Mouse (Mus musculus) embryonic facial prominence, embryonic 14.5 days (tissue): ENCODE data around the gene Lrrc25. TPM values are rescaled to one million over a fixed set of nuclear protein-coding genes. Genes with fewer than 3 reads are reported as not detected.
A peak's percentile ranks its signal among the peaks of the same experiment; 100 is the strongest.

ENCODE experiments used
- ATAC-seq: fragments of 200-750 bp; cut with Nextera tagmentation; 2 replicates; pipeline ENCODE4 v1.8.0; 2017; ENCODE audit warnings: low read depth, moderate number of reproducible peaks, moderate TSS enrichment
- DNase-seq: peaks from one replicate; pipeline ENCODE4 v3.0.0-alpha.2; 2015; ENCODE audit warnings: low spot score
- H3K27ac ChIP-seq: fragments of 300-500 bp; sonication (generic); replicated peaks from 2 replicates; pipeline ENCODE4 v1.5.1; 2014; ENCODE audit warnings: low read depth, mild to moderate bottlenecking, low read length, moderate library complexity
- H3K27me3 ChIP-seq: fragments of 300-500 bp; sonication (generic); replicated peaks from 2 replicates; pipeline ENCODE4 v1.6.1; 2014; ENCODE audit warnings: low read length; ENCODE audit not compliant: control insufficient read depth, insufficient read depth
- H3K36me3 ChIP-seq: fragments of 300-500 bp; sonication (generic); 2 replicates; pipeline ENCODE4 v1.6.1; 2014; ENCODE audit warnings: low read length, mixed read lengths; ENCODE audit not compliant: control insufficient read depth, insufficient read depth
- H3K4me1 ChIP-seq: fragments of 300-500 bp; sonication (generic); 2 replicates; pipeline ENCODE4 v1.6.1; 2014; ENCODE audit warnings: antibody characterized with exemption, low read length; ENCODE audit not compliant: control insufficient read depth, insufficient read depth
- H3K4me2 ChIP-seq: fragments of 300-500 bp; sonication (generic); 2 replicates; pipeline ENCODE4 v1.6.1; 2014; ENCODE audit warnings: low read depth, mild to moderate bottlenecking, low read length, moderate library complexity, mixed read lengths
- H3K4me3 ChIP-seq: fragments of 300-500 bp; sonication (generic); 2 replicates; pipeline ENCODE4 v1.5.1; 2014; ENCODE audit warnings: low read depth, mild to moderate bottlenecking, low read length
- H3K9ac ChIP-seq: fragments of 300-500 bp; sonication (generic); 2 replicates; pipeline ENCODE4 v1.6.1; 2014; ENCODE audit warnings: low read depth, mild to moderate bottlenecking, low read length, moderate library complexity, mixed read lengths
- H3K9me3 ChIP-seq: fragments of 300-500 bp; sonication (generic); 2 replicates; pipeline ENCODE4 v1.6.1; 2016; ENCODE audit warnings: low read length; ENCODE audit not compliant: control insufficient read depth
- WGBS: fragments of 180-500 bp; shearing (Covaris S2); extraction: QIAGEN DNeasy Blood & Tissue Kit; methylation state at CpG from one replicate; pipeline ENCODE4 v1.1.7; 2014; 5-methylcytosine and 5-hydroxymethylcytosine counted together
- polyA plus RNA-seq: library from polyadenylated mRNA; unstranded; fragments of >200 nt; fragmentation: Nextera tagmentation; extraction: Ambion mirVana; gene quantifications from 2 replicates; pipeline ENCODE4 v1.2.1, GENCODE M21; 2014

The Lrrc25 gene
- polyA plus RNA-seq, 1 experiment from 2014 or later, result 1.8 TPM

GRCm38 (mm10) chr8:70631436-70631835 lies 15.5 kb downstream of the Lrrc25 start:
- no peaks in the 10 kb centered on the region for H3K9me3 ChIP-seq
- H3K9ac ChIP-seq, result peak overlapping the region; percentile 30; the same call in 1 of the 2 replicates
- DNase-seq, result peak; percentile 35
- peaks cover 7% of the 10 kb centered on the region; the same call in 1 of the 2 replicates for H3K27me3 ChIP-seq
- 15% methylated on average over 18 of the region's 24 CpGs for WGBS
- H3K36me3 ChIP-seq, result no peaks in the 10 kb centered on the region
- peaks cover 17% of the 10 kb centered on the region for H3K4me1 ChIP-seq
- no peak for ATAC-seq
- 0 out of 2 replicates have a peak overlapping the region, but pooled peaks have one; percentile 82 for H3K4me2 ChIP-seq
- no peak overlapping the region for H3K4me3 ChIP-seq
- H3K27ac ChIP-seq, result no peak overlapping the region

- Histone ChIP-seq H3K4me2 (0 out of 2 replicates have a peak within 1 kb of the TSS, but pooled peaks have one; percentile 82), H3K36me3 (no peaks in the 10 kb centered on the region), H3K9ac (peak within 1 kb of the TSS; percentile 30; the same call in 1 of the 2 replicates), H3K27me3 (peaks cover 7% of the 10 kb centered on the region; the same call in 1 of the 2 replicates), H3K9me3 (no peaks in the 10 kb centered on the region), H3K4me3 (no peak within 1 kb of the TSS), H3K4me1 (peaks cover 17% of the 10 kb centered on the region), H3K27ac (no peak within 1 kb of the TSS)
- DNase-seq (no peak), ATAC-seq (no peak)
- 74% methylated on average over 6 of the region's 6 CpGs for WGBS
These were observed 16.5 kb downstream of the Lrrc25 start, which contains the start of gene Gdf15 for GRCm38 (mm10) chr8:70632346-70632892. Gene Gdf15 (minus strand): TSS chr8:70632456.

GRCm38 (mm10) chr8:70634066-70634465 lies 18.1 kb downstream of the Lrrc25 start:
- WGBS, result 57% methylated on average over 6 of the region's 6 CpGs
- no peak overlapping the region for H3K9ac ChIP-seq
- ATAC-seq (no peak), DNase-seq (peak; percentile 48)
- H3K27ac ChIP-seq, result no peak overlapping the region
- no peaks in the 10 kb centered on the region for H3K36me3 ChIP-seq
- H3K9me3 ChIP-seq, result no peaks in the 10 kb centered on the region
- H3K4me1 ChIP-seq, result peaks cover 17% of the 10 kb centered on the region
- no peak overlapping the region for H3K4me3 ChIP-seq
- H3K27me3 ChIP-seq, result peaks cover 7% of the 10 kb centered on the region; the same call in 1 of the 2 replicates
- H3K4me2 ChIP-seq, result no peak overlapping the region

GRCm38 (mm10) chr8:70635527-70635926 lies 19.6 kb downstream of the Lrrc25 start:
- no peak for DNase-seq
- H3K4me1 ChIP-seq, result peaks cover 16% of the 10 kb centered on the region
- H3K9ac ChIP-seq, result no peak overlapping the region
- 74% methylated on average over 6 of the region's 6 CpGs for WGBS
- no peak overlapping the region for H3K27ac ChIP-seq
- no peak overlapping the region for H3K4me3 ChIP-seq
- H3K4me2 ChIP-seq, result no peak overlapping the region
- H3K27me3 ChIP-seq, result peaks cover 7% of the 10 kb centered on the region; the same call in 1 of the 2 replicates
- H3K9me3 ChIP-seq, result no peaks in the 10 kb centered on the region
- no peak for ATAC-seq
- no peaks in the 10 kb centered on the region for H3K36me3 ChIP-seq

- Histone ChIP-seq H3K9me3 (no peaks in the 10 kb centered on the region), H3K9ac (no peak overlapping the region; the same call in 1 of the 2 replicates), H3K4me3 (no peak overlapping the region), H3K4me2 (no peak overlapping the region), H3K4me1 (peaks cover 6% of the 10 kb centered on the region; the same call in 1 of the 2 replicates), H3K27me3 (no peaks in the 10 kb centered on the region), H3K27ac (no peak overlapping the region), H3K36me3 (no peaks in the 10 kb centered on the region)
- 45% methylated on average over 8 of the region's 8 CpGs for WGBS
- DNase-seq (no peak), ATAC-seq (no peak)
These were observed 20.9 kb downstream of the Lrrc25 start for GRCm38 (mm10) chr8:70636838-70637237.

GRCm38 (mm10) chr8:70638752-70639151 lies 22.8 kb downstream of the Lrrc25 start:
- Histone ChIP-seq H3K9ac (no peak overlapping the region), H3K4me2 (no peak overlapping the region), H3K36me3 (no peaks in the 10 kb centered on the region), H3K4me3 (no peak overlapping the region), H3K4me1 (peaks cover 4% of the 10 kb centered on the region; the same call in 1 of the 2 replicates), H3K27me3 (no peaks in the 10 kb centered on the region), H3K9me3 (no peaks in the 10 kb centered on the region), H3K27ac (no peak overlapping the region; the same call in 1 of the 2 replicates)
- ATAC-seq (no peak), DNase-seq (no peak)
- 76% methylated on average over 9 of the region's 9 CpGs for WGBS

GRCm38 (mm10) chr8:70643019-70643418 lies 27.1 kb downstream of the Lrrc25 start:
- ATAC-seq, result no peak
- Histone ChIP-seq H3K9ac (no peak overlapping the region), H3K4me2 (no peak overlapping the region), H3K27me3 (no peaks in the 10 kb centered on the region), H3K4me3 (no peak overlapping the region), H3K9me3 (no peaks in the 10 kb centered on the region), H3K36me3 (no peaks in the 10 kb centered on the region), H3K27ac (no peak overlapping the region), H3K4me1 (no peaks in the 10 kb centered on the region)
- 67% methylated on average over 3 of the region's 3 CpGs for WGBS
- no peak for DNase-seq

GRCm38 (mm10) chr8:70644065-70644464 lies 28.1 kb downstream of the Lrrc25 start:
- Histone ChIP-seq H3K27me3 (no peaks in the 10 kb centered on the region), H3K4me3 (no peak overlapping the region), H3K9me3 (no peaks in the 10 kb centered on the region), H3K27ac (no peak overlapping the region), H3K4me1 (no peaks in the 10 kb centered on the region), H3K4me2 (no peak overlapping the region), H3K9ac (no peak overlapping the region), H3K36me3 (no peaks in the 10 kb centered on the region)
- ATAC-seq, result no peak
- no peak for DNase-seq
- WGBS, result 81% methylated on average over 2 of the region's 2 CpGs
